Mouse (Mus musculus) embryo, embryonic 10 days (tissue): ENCODE data around the gene Krt20.

Source experiments
- DNase-seq: peaks from one replicate; pipeline ENCODE4 v3.0.0-alpha.2; 2015; ENCODE audit warnings: low spot score

Krt20 gene

GRCm38 (mm10) chr11:99437972-99438371 lies at the start of gene Krt20:
Gene Krt20 (minus strand): TSS chr11:99438150.
- peak; percentile 25 for DNase-seq

- no peak for DNase-seq
Measured at GRCm38 (mm10) chr11:99474981-99475380, 37.0 kb upstream of the Krt20 start.

- no peak for DNase-seq
Measured at GRCm38 (mm10) chr11:99473433-99473832, 35.5 kb upstream of the Krt20 start.

GRCm38 (mm10) chr11:99472405-99472804 lies 34.5 kb upstream of the Krt20 start:
- DNase-seq, result no peak

- DNase-seq, result no peak
Measured at GRCm38 (mm10) chr11:99471946-99472345, 34.0 kb upstream of the Krt20 start.

GRCm38 (mm10) chr11:99469228-99469627 lies 31.3 kb upstream of the Krt20 start:
- DNase-seq, result no peak

GRCm38 (mm10) chr11:99468566-99468965 lies 30.6 kb upstream of the Krt20 start:
- no peak for DNase-seq

- peak; percentile 36 for DNase-seq
Measured at GRCm38 (mm10) chr11:99466316-99466715, 28.4 kb upstream of the Krt20 start.

- peak; percentile 86 for DNase-seq
Measured at GRCm38 (mm10) chr11:99464836-99465235, 26.9 kb upstream of the Krt20 start.

- DNase-seq, result peak; percentile 92
Measured at GRCm38 (mm10) chr11:99463155-99463554, 25.2 kb upstream of the Krt20 start.

GRCm38 (mm10) chr11:99461736-99462135 lies 23.8 kb upstream of the Krt20 start:
- DNase-seq, result no peak

- no peak for DNase-seq
Measured at GRCm38 (mm10) chr11:99458887-99459286, 20.9 kb upstream of the Krt20 start.

- no peak for DNase-seq
Measured at GRCm38 (mm10) chr11:99454759-99455158, 16.8 kb upstream of the Krt20 start.

GRCm38 (mm10) chr11:99454044-99454443 lies 16.1 kb upstream of the Krt20 start:
- no peak for DNase-seq

- no peak for DNase-seq
Measured at GRCm38 (mm10) chr11:99448769-99449168, 10.8 kb upstream of the Krt20 start.

- no peak for DNase-seq
Measured at GRCm38 (mm10) chr11:99441220-99441619, 3.3 kb upstream of the Krt20 start.

GRCm38 (mm10) chr11:99439465-99439864 lies 1.5 kb upstream of the Krt20 start:
- DNase-seq, result no peak

- no peak for DNase-seq
Measured at GRCm38 (mm10) chr11:99436625-99437024, 1.3 kb downstream of the Krt20 start.

GRCm38 (mm10) chr11:99430670-99431069 lies 7.3 kb downstream of the Krt20 start:
- peak; percentile 14 for DNase-seq

GRCm38 (mm10) chr11:99422159-99422558 lies 15.8 kb downstream of the Krt20 start, which contains the start of gene Krt12:
Gene Krt12 (minus strand): TSS chr11:99422259.
- no peak for DNase-seq

GRCm38 (mm10) chr11:99420586-99420985 lies 17.4 kb downstream of the Krt20 start:
- DNase-seq, result no peak

- DNase-seq, result no peak
Measured at GRCm38 (mm10) chr11:99417819-99418218, 20.1 kb downstream of the Krt20 start.

- DNase-seq, result no peak
Measured at GRCm38 (mm10) chr11:99416902-99417301, 21.0 kb downstream of the Krt20 start.

GRCm38 (mm10) chr11:99414463-99415147 lies 23.3 kb downstream of the Krt20 start:
- DNase-seq, result no peak
